Mouse (Mus musculus): ENCODE results near the gene Vamp2. TPM values are rescaled to one million over a fixed set of nuclear protein-coding genes. Genes with fewer than 3 reads are reported as not detected.

Gene Vamp2
- polyA plus RNA-seq, 1 experiment from 2014 or later: 91.1 TPM

DNA sequence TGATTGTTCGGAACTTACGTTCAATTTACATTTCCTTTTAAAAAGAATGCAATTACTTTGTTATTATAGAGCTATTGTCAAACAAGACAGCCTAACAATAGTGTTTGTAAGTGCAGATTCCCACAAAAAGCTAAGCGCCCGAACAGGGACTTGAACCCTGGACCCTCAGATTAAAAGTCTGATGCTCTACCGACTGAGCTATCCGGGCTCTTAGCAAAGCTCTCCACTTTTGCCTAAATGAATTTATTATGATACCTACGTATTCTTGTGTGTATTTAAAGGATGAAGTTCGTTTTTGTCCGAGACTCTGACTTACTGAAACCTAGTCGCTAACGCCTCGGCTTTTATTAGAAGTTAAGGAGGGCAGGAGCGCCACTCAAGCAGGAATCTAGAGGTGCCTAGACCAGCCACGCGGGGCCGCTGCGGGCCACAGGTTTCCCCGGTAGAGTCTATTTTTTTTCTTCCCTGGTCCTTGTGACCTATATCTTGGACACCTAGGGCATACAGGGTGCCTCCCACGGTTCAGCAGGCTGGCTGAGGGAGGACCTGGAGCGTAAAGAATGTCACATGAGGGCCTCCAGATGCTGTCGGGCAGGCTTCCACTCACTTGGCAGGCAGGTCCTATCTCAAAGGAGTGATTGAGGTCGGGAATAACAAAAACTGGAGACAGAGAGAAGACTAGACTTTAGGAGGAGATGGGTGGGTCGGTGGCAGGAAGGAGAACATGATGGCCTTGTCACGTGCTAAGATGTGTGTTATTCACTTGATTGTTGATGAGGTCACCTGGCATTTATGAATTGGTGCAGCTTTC, 37.0 kb downstream of the Vamp2 start:
- peak overlapping the region; percentile 95 for H3K4me2 ChIP-seq (ENCODE audit: low read depth, low read length)
- peak; percentile 1; the same call in 1 of the 2 replicates for ATAC-seq (replicated peaks; ENCODE audit: extremely low read depth, insufficient read depth, low FRiP score)
- no peaks in the 10 kb centered on the region for H3K9me3 ChIP-seq (replicated peaks; ENCODE audit: control insufficient read depth, low read length)
- peak overlapping the region; percentile 75 for H3K9ac ChIP-seq (ENCODE audit: low read length)
- H3K4me1 ChIP-seq (ENCODE audit: control insufficient read depth, insufficient read depth, low read length): peaks cover 23% of the 10 kb centered on the region
- H3K27me3 ChIP-seq (ENCODE audit: control insufficient read depth, insufficient read depth, low read length): no peaks in the 10 kb centered on the region
- H3K27ac ChIP-seq (ENCODE audit: low read length): peak overlapping the region; percentile 87
- H3K4me3 ChIP-seq (ENCODE audit: low read length): peak overlapping the region; percentile 71
- whole genome bisulfite sequencing: under 1% methylated on average over 24 of the region's 24 CpGs
- H3K36me3 ChIP-seq (ENCODE audit: control insufficient read depth, insufficient read depth): no peaks in the 10 kb centered on the region

DNA sequence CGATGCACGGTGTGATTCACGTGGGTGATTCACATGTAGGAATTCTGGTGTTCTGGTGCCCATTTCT, 37.4 kb downstream of the Vamp2 start, which contains the start of gene Aloxe3:
Gene Aloxe3 (plus strand): TSS at position 45 of the 67 bp plus-strand sequence.
- Histone ChIP-seq H3K9me3 (replicated peaks; ENCODE audit: control insufficient read depth, low read length) (no peaks in the 10 kb centered on the region), H3K4me3 (ENCODE audit: low read length) (peak within 1 kb of the TSS; percentile 71), H3K36me3 (ENCODE audit: control insufficient read depth, insufficient read depth) (no peaks in the 10 kb centered on the region), H3K4me2 (ENCODE audit: low read depth, low read length) (peak within 1 kb of the TSS; percentile 95), H3K4me1 (ENCODE audit: control insufficient read depth, insufficient read depth, low read length) (peaks cover 19% of the 10 kb centered on the region), H3K9ac (ENCODE audit: low read length) (peak within 1 kb of the TSS; percentile 75), H3K27me3 (ENCODE audit: control insufficient read depth, insufficient read depth, low read length) (no peaks in the 10 kb centered on the region), H3K27ac (ENCODE audit: low read length) (peak within 1 kb of the TSS; percentile 87)
- no peak for ATAC-seq (replicated peaks; ENCODE audit: extremely low read depth, insufficient read depth, low FRiP score)
- 3% methylated on average over 3 of the region's 3 CpGs for WGBS

DNA sequence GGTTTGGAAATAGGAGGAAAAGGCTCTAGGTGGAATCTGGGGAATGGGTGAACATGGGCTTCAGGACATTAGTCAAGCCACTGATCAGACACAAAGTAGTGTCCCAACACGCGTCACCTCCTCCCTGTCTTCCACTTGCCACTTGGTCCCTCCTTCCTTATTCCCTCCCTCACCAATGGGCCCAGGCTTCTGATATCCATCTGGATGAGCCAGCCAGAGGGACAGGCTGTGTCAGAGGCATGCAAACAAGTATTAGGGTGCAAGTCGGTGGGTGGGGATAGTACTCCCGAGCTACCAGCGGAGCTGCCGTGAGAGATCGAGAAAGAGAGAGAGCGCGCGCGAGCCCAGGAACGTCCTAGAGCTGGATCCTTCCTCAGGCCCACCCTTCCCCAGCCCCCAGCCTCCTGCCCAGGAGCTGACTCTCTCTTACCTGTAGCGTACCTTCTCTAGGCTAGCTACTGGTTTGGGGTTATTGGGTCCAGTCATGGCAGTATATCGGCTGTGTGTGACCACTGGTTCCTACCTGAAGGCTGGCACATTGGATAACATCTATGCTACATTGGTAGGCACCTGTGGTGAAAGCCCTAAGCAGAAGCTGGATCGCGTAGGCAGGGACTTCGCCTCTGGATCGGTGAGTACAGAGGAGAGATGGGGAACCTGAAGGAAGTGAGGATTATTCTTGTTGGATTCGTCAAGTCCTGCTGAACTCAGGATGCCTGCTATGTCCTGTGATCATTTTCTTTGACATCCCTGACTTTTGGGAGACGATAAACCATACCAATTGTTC, 37.8 kb downstream of the Vamp2 start:
- peak overlapping the region; percentile 71 for H3K4me3 ChIP-seq (ENCODE audit: low read length)
- no peaks in the 10 kb centered on the region for H3K36me3 ChIP-seq (ENCODE audit: control insufficient read depth, insufficient read depth)
- H3K4me2 ChIP-seq (ENCODE audit: low read depth, low read length): peak overlapping the region; percentile 95
- no peak overlapping the region; the same call in 1 of the 2 replicates for H3K27ac ChIP-seq (ENCODE audit: low read length)
- no peaks in the 10 kb centered on the region for H3K27me3 ChIP-seq (ENCODE audit: control insufficient read depth, insufficient read depth, low read length)
- no peak for ATAC-seq (replicated peaks; ENCODE audit: extremely low read depth, insufficient read depth, low FRiP score)
- WGBS: 19% methylated on average over 20 of the region's 20 CpGs
- no peaks in the 10 kb centered on the region for H3K9me3 ChIP-seq (replicated peaks; ENCODE audit: control insufficient read depth, low read length)
- peak overlapping the region; percentile 75 for H3K9ac ChIP-seq (ENCODE audit: low read length)
- peaks cover 15% of the 10 kb centered on the region for H3K4me1 ChIP-seq (ENCODE audit: control insufficient read depth, insufficient read depth, low read length)

DNA sequence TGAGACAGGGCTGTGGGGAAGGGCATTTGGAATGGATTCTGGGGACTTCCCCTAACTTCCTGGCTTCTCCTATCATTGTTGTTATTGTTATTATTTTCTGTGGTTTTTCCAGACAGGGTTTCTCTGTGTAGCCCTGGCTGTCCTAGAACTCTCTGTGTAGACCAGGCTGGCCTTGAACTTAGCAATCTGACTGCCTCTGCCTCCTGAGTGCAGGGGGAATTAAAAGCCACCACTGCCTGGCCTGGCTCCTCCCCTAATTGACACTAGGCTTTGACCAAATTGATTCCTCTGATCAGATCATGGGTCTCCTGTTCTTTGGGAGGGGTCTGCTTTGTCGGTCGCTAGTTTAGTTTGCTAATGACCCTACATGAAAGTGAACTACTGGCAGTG, 38.4 kb downstream of the Vamp2 start:
- Histone ChIP-seq H3K4me2 (ENCODE audit: low read depth, low read length) (no peak overlapping the region), H3K4me3 (ENCODE audit: low read length) (no peak overlapping the region), H3K9me3 (replicated peaks; ENCODE audit: control insufficient read depth, low read length) (no peaks in the 10 kb centered on the region), H3K36me3 (ENCODE audit: control insufficient read depth, insufficient read depth) (no peaks in the 10 kb centered on the region), H3K9ac (ENCODE audit: low read length) (no peak overlapping the region), H3K4me1 (ENCODE audit: control insufficient read depth, insufficient read depth, low read length) (peaks cover 15% of the 10 kb centered on the region), H3K27me3 (ENCODE audit: control insufficient read depth, insufficient read depth, low read length) (no peaks in the 10 kb centered on the region), H3K27ac (ENCODE audit: low read length) (no peak overlapping the region)
- 48% methylated on average over 2 of the region's 2 CpGs for WGBS
- no peak for ATAC-seq (replicated peaks; ENCODE audit: extremely low read depth, insufficient read depth, low FRiP score)

DNA sequence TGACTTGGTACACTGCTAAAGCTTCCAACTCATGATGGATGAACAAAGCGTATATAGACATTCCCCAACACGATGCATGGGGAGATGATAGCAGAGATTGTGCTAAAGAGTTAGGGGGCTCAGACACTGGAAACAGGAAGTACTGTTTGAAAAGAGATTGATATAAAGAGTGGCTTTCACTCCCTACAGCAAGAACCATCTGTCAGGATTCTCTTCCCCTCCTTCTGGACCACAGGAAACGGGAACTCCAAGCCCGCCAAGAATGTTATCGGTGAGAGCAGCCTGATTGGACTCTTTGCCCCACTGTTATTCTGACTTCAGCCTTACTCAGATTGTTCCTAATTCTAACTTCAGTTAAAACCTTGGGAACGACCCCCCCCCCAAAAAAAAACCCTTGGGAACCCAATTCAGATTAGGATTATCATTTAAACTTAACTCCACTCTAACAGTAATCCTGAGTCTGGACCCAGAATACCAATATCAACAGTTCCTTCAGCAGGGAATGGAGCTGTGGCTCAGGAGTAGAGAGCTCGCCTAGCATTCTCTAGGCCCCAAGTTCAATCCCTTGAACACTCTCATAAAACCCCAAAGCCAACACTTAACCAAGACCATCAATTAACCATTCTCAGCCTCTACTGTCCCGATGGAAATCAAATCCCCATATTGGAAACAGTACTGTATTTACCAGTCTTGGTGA, 40.3 kb downstream of the Vamp2 start:
- no peaks in the 10 kb centered on the region for H3K36me3 ChIP-seq (ENCODE audit: control insufficient read depth, insufficient read depth)
- WGBS: 56% methylated on average over 8 of the region's 8 CpGs
- H3K4me3 ChIP-seq (ENCODE audit: low read length): no peak overlapping the region
- no peak for ATAC-seq (replicated peaks; ENCODE audit: extremely low read depth, insufficient read depth, low FRiP score)
- H3K4me2 ChIP-seq (ENCODE audit: low read depth, low read length): no peak overlapping the region
- peaks cover 12% of the 10 kb centered on the region for H3K4me1 ChIP-seq (ENCODE audit: control insufficient read depth, insufficient read depth, low read length)
- H3K9ac ChIP-seq (ENCODE audit: low read length): no peak overlapping the region
- H3K27ac ChIP-seq (ENCODE audit: low read length): no peak overlapping the region
- H3K9me3 ChIP-seq (replicated peaks; ENCODE audit: control insufficient read depth, low read length): no peaks in the 10 kb centered on the region
- no peaks in the 10 kb centered on the region for H3K27me3 ChIP-seq (ENCODE audit: control insufficient read depth, insufficient read depth, low read length)

DNA sequence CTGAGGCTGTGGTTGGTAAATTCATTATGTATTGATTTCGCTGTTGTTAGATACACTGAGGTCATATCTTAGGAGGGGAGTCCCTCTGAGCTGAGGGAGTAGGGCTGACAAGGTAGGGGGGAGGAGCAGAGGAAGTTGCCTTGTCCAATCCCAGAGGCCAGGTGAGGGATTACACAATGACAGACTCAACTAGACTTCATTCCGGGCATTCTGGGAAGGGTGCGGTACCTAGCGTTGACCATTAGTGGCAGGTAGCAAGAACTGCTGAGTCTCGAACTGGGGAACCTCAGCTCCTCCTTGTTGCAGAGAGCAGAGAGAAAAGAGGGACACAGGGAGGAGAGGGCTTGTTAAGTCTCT, 45.3 kb downstream of the Vamp2 start:
- ATAC-seq (replicated peaks; ENCODE audit: extremely low read depth, insufficient read depth, low FRiP score): no peak
- no peak overlapping the region for H3K27ac ChIP-seq (ENCODE audit: low read length)
- H3K27me3 ChIP-seq (ENCODE audit: control insufficient read depth, insufficient read depth, low read length): no peaks in the 10 kb centered on the region
- H3K4me3 ChIP-seq (ENCODE audit: low read length): peak overlapping the region; percentile 44
- WGBS: 31% methylated on average over 5 of the region's 5 CpGs
- no peak overlapping the region for H3K9ac ChIP-seq (ENCODE audit: low read length)
- H3K36me3 ChIP-seq (ENCODE audit: control insufficient read depth, insufficient read depth): no peaks in the 10 kb centered on the region
- peak overlapping the region; percentile 79 for H3K4me2 ChIP-seq (ENCODE audit: low read depth, low read length)
- peaks cover 4% of the 10 kb centered on the region; the same call in 1 of the 2 replicates for H3K4me1 ChIP-seq (ENCODE audit: control insufficient read depth, insufficient read depth, low read length)
- H3K9me3 ChIP-seq (replicated peaks; ENCODE audit: control insufficient read depth, low read length): no peaks in the 10 kb centered on the region

DNA sequence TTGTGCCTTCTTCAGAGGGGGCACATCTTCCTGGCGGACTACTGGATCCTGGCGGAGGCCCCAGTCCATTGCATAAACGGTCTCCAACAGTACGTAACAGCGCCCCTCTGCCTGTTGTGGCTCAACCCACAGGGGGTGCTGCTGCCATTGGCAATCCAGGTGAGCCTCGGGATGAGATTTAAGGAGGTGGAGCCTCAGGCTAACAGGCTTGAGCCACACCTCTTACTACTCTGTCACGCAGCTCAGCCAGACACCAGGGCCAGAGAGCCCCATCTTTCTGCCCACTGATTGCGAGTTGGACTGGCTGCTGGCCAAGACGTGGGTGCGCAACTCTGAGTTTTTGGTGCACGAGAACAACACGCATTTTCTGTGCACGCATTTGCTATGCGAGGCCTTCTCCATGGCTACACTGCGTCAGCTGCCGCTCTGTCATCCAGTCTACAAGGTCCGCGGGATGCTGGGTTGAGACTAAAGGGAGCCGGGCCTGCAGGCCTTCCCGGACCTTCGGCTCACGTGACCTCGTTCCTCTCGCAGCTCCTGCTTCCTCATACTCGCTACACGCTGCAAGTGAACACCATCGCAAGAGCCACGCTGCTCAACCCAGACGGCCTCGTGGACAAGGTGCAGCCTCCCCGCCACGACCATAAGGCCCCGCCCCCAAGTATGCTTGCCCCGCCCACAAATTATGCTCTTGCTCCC, 45.8 kb downstream of the Vamp2 start:
- peak; percentile 79 for ATAC-seq (replicated peaks; ENCODE audit: extremely low read depth, insufficient read depth, low FRiP score)
- 3% methylated on average over 34 of the region's 34 CpGs for WGBS
- Histone ChIP-seq H3K4me2 (ENCODE audit: low read depth, low read length) (peak overlapping the region; percentile 79), H3K4me1 (ENCODE audit: control insufficient read depth, insufficient read depth, low read length) (peaks cover 4% of the 10 kb centered on the region; the same call in 1 of the 2 replicates), H3K4me3 (ENCODE audit: low read length) (peak overlapping the region; percentile 44), H3K9me3 (replicated peaks; ENCODE audit: control insufficient read depth, low read length) (no peaks in the 10 kb centered on the region), H3K36me3 (ENCODE audit: control insufficient read depth, insufficient read depth) (no peaks in the 10 kb centered on the region), H3K9ac (ENCODE audit: low read length) (peak overlapping the region; percentile 18), H3K27ac (ENCODE audit: low read length) (no peak overlapping the region), H3K27me3 (ENCODE audit: control insufficient read depth, insufficient read depth, low read length) (no peaks in the 10 kb centered on the region)

DNA sequence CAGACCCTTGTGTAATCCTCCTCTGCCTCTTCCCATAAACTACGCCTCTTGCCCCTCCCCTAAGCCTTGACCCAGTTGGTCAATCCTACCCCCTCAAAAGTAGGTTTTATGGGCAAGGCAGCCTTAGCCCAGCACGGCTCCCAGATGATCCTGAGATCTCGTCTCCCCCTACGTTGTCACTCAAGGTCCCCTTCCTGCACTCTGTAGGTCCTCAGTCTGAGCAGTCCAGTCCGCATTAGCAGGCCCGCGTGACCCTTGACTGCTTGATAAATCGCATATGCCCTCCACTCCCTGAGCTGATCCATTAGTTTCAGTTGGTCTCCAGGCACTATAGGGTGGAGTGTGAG, 46.3 kb downstream of the Vamp2 start:
- WGBS: 41% methylated on average over 8 of the region's 8 CpGs
- ATAC-seq (replicated peaks; ENCODE audit: extremely low read depth, insufficient read depth, low FRiP score): peak; percentile 14; the same call in 1 of the 2 replicates
- peak overlapping the region; percentile 18 for H3K9ac ChIP-seq (ENCODE audit: low read length)

More for the DNA sequence above, 46.3 kb downstream of the Vamp2 start:
- Histone ChIP-seq H3K9me3 (replicated peaks; ENCODE audit: control insufficient read depth, low read length) (no peaks in the 10 kb centered on the region), H3K4me2 (ENCODE audit: low read depth, low read length) (peak overlapping the region; percentile 79), H3K4me1 (ENCODE audit: control insufficient read depth, insufficient read depth, low read length) (peaks cover 4% of the 10 kb centered on the region; the same call in 1 of the 2 replicates), H3K36me3 (ENCODE audit: control insufficient read depth, insufficient read depth) (no peaks in the 10 kb centered on the region), H3K27me3 (ENCODE audit: control insufficient read depth, insufficient read depth, low read length) (no peaks in the 10 kb centered on the region), H3K27ac (ENCODE audit: low read length) (no peak overlapping the region), H3K4me3 (ENCODE audit: low read length) (peak overlapping the region; percentile 44)
